Mouse (Mus musculus) urinary bladder, postnatal 36 days (tissue): ENCODE measurements around the gene Ren1.

Experiments used
- DNase-seq, 2 experiments: peaks; one replicate each; pipeline ENCODE4 v3.0.0; 2022; ENCODE audit warnings: low spot score in 2 of 2, mixed read lengths in 1 of 2

Ren1 gene

GRCm38 (mm10) chr1:133408880-133409516, 58.7 kb downstream of the Ren1 start:
- no peak for DNase-seq

DNA sequence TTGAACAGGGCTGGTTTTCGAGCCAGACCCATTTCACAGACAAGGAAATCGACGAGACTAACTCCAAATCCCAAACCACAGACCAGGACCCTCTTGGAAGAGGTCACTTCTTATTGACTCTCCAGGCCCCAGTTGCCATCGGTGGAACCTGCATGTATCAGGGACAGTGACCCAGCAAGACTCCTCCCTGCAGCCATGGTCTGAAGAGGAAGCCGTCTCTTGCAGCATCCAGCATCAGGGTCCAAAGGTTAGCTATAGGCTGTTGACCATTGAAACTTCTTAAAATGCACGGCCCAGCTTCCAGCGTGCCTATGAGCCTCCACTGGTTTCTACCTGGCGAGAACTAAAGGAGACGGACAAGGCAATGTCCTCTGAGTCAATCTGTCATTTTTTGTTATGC, 59.5 kb downstream of the Ren1 start:
- DNase-seq = no peak
